Mouse (Mus musculus) splenic B cell, adult 2 months (primary cell): ENCODE measurements around the gene Plekhh3.

Experiments used
- DNase-seq: peaks from one replicate; pipeline ENCODE4 v3.0.0-alpha.2; 2011; ENCODE audit warnings: low read depth, low spot score
- H3K27me3 ChIP-seq: 2 replicates; pipeline ENCODE4 v1.6.1; 2012; ENCODE audit warnings: mild to moderate bottlenecking, low read length, moderate library complexity, mixed read lengths; ENCODE audit not compliant: control insufficient read depth, poor library complexity, insufficient read depth, severe bottlenecking
- H3K36me3 ChIP-seq: 2 replicates; pipeline ENCODE4 v1.6.1; 2012; ENCODE audit warnings: mild to moderate bottlenecking, low read length, moderate library complexity, mixed read lengths; ENCODE audit not compliant: control insufficient read depth, poor library complexity, insufficient read depth, severe bottlenecking

Gene Plekhh3

DNA sequence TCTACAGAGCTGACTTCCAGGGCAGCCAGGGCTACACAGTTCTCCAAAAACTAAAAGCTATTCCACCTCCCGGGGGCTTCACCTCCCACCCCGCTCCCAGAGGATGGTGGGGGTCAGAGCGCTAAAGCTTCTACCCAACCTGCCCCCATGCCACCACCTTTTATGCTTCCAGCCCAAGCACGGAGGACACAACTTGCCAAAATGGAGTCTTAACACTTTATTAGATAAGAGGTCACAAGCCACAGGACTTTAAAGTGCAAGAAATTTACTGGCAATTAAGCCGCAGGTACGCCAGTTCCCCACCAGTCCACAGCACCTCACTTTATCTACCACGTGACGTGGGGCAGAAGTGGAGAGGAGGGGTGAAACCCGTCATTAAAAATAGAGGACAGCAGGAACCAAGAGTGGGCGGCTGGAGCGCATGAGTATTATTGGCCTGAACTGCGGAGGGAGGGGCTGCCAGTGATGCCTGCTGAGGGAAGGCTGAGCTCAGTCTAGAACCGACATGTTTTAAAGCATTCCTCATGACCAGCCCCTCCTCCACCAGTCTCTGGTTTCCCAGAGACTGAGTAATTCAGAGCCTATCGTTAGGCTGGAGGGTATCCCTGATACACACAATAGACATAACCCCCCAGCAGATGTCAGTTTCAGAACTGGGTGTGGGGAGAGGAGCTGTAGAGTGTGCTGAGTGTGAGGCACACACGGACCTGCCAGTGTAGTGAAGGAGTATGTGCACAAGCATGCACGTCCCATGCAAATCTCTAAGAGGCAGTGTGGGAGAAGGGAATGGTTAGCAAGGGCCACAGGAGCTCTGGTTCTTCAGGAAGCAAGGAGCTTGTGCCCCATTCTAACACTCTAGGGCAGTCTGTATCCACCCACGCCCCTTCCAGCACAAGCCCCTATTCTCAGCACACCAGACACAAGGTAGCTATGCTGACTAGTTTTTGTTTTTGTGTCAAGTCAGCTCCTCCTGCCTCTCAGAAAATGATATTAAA, 20.1 kb upstream of the Plekhh3 start:
- Histone ChIP-seq H3K36me3 (peaks cover 1% of the 10 kb centered on the region), H3K27me3 (no peaks in the 10 kb centered on the region)
- no peak for DNase-seq

GRCm38 (mm10) chr11:101190181-101190912, 19.2 kb upstream of the Plekhh3 start:
- peaks cover 1% of the 10 kb centered on the region for H3K36me3 ChIP-seq
- no peak for DNase-seq

DNA sequence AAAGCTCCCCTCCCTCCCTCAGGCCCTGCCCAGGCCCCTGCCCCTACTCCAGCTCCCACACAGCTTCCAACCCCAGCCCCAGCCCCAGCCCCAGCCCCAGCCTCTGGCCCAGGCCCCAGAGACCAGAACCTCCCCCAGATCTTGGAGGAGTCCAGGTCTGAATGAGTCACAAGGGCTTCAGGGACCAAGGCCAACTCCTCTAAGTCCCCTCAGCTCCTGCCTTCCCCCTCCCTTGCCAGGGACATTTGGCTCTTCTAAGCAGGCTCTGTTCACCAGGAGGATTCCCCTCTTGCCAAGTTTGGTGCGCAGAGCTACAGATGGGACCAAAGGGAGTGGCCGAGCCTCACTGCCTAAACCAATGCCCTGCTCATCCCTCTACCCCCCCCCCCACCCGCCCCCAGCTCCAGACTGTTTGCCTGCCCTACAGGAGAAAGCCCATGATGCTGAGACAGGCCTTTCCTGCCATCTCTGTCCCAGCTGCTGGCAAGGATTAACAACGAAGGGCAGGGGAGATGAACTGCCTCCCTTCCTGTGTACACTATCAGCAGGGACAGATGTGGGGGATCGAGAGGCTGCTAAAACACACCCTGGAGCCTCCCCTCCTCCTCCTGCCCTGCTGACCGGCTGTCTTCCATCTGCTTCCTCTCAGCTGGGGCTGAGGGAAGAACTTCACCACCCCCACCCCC, 18.5 kb upstream of the Plekhh3 start:
- DNase-seq, result no peak
- H3K27me3 ChIP-seq, result no peaks in the 10 kb centered on the region
- peaks cover 1% of the 10 kb centered on the region for H3K36me3 ChIP-seq

More at GRCm38 (mm10) chr11:101190181-101190912, 19.2 kb upstream of the Plekhh3 start:
- no peaks in the 10 kb centered on the region for H3K27me3 ChIP-seq

DNA sequence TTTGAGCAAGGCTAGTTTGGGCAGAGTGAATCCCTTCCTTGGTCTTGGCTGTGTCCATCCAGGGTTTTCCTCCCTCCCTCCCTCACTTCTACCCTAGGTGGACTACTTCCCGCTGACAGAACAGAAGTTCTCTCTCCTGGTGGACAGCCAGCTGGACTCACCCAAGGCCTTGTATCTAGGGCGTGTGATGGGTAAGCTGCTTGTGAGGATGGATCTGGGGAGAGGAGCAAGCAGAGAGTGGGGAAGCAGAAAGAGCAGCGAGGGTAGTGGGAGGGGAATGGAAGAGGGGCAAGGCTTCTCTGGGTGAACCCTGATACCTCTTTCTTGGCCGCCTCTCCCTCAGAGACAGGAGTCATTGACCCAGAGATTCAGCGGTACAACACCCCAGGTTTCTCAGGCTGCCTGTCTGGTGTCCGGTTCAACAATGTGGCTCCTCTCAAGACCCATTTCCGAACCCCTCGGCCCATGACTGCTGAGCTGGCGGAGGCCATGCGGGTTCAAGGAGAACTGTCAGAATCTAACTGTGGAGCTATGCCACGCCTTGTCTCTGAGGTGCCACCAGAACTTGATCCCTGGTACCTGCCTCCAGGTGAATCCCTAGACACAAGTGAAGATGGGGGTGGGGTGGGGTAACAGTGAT, 17.1 kb upstream of the Plekhh3 start:
- DNase-seq, result no peak
- no peaks in the 10 kb centered on the region for H3K27me3 ChIP-seq
- H3K36me3 ChIP-seq, result peaks cover 1% of the 10 kb centered on the region

DNA sequence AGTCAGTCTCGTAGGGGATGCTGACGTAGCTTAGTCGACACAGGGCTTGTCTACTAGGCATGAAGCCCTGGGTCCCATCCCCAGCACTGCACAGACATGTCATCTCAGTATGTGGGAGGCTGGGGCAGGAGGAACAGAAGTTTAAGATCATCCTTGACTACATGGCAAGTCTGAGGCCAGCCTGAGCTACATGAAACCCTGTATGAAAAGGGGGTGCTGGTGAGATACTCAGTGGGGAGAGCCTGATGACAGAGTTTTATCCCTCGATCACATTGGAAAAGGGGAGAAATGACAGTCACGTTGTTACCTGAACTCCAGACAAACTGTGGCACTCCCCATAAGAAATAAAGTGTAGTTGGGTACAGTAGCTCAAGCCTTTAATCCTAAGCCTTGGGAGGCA, 16.4 kb upstream of the Plekhh3 start:
- DNase-seq, result no peak
- H3K36me3 ChIP-seq, result peaks cover 1% of the 10 kb centered on the region; the same call in 1 of the 2 replicates
- no peaks in the 10 kb centered on the region for H3K27me3 ChIP-seq

- no peaks in the 10 kb centered on the region for H3K36me3 ChIP-seq
- no peaks in the 10 kb centered on the region for H3K27me3 ChIP-seq
- DNase-seq, result no peak
These were observed 15.5 kb upstream of the Plekhh3 start for GRCm38 (mm10) chr11:101186526-101187247.

DNA sequence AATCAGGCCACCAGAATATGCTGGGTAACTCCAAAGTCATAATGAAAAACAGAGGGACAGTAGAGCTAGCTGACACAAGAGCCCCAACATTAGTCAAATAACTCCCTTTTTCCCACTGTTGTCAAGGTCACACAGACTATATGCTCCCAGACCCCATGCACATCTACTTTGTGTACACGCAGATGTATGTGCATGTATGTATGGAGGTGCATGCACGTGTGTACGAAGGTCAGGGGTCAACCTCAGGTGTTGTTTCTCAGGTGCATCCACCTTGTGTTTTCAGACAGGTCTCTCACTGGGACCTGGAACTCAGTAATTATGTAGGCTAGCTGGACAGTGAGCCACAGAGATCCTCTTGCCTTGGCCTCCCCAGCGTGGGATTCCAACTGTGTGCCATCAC, 14.3 kb upstream of the Plekhh3 start:
- H3K36me3 ChIP-seq, result no peaks in the 10 kb centered on the region
- H3K27me3 ChIP-seq, result no peaks in the 10 kb centered on the region
- no peak for DNase-seq

GRCm38 (mm10) chr11:101184984-101185383, 13.8 kb upstream of the Plekhh3 start:
- H3K27me3 ChIP-seq, result no peaks in the 10 kb centered on the region
- H3K36me3 ChIP-seq, result no peaks in the 10 kb centered on the region
- no peak for DNase-seq

GRCm38 (mm10) chr11:101182771-101183517, 11.8 kb upstream of the Plekhh3 start:
- Histone ChIP-seq H3K27me3 (no peaks in the 10 kb centered on the region), H3K36me3 (no peaks in the 10 kb centered on the region)
- DNase-seq, result no peak

DNA sequence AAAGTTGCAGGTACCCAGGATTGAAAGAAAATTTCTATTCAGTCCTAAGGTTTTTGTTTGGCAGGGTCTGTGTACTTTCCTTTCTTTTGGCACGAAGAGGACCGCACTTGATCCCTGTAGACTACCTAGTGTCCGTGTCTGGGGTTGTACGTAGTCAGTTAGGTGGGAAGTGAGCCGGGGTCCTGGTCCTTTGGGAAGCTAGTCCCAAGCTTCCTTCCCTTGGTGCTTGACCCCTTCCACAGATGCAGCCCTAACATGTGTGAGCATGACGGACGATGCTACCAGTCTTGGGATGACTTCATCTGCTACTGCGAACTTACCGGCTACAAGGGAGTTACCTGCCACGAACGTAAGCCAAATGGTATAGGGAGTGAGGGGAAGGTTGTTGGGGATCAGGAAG, 10.8 kb upstream of the Plekhh3 start:
- Histone ChIP-seq H3K27me3 (no peaks in the 10 kb centered on the region), H3K36me3 (no peaks in the 10 kb centered on the region)
- DNase-seq, result no peak

GRCm38 (mm10) chr11:101180846-101181740, 9.9 kb upstream of the Plekhh3 start:
- no peaks in the 10 kb centered on the region for H3K27me3 ChIP-seq
- H3K36me3 ChIP-seq, result no peaks in the 10 kb centered on the region
- DNase-seq, result peak; percentile 55

DNA sequence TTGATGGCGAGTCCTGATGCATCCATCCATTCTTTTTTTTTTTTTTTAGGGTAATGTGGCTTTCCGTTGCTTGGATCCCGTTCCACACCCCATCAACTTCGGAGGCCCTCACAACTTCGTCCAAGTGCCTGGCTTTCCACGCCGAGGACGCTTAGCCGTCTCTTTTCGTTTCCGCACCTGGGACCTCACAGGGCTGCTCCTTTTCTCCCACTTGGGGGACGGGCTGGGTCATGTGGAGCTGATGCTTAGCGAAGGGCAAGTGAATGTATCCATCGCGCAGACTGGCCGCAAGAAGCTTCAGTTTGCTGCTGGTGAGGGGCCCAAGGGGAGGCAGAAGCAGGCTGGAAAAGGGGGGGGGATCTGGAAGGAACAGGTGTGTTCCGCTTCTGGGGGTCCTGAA, 9.1 kb upstream of the Plekhh3 start:
- H3K27me3 ChIP-seq, result 0 out of 2 replicates have a peak, but pooled peaks cover under 1% of the 10 kb centered on the region

More for the DNA sequence above, 9.1 kb upstream of the Plekhh3 start:
- H3K36me3 ChIP-seq, result no peaks in the 10 kb centered on the region
- DNase-seq, result no peak
